Mouse (Mus musculus) brain, embryonic 14.5 days (tissue): Measurements from ENCODE around the gene Gna11.

ENCODE experiments used
- CTCF ChIP-seq: fragments of 200-500 bp; IDR thresholded peaks from 2 replicates; pipeline ENCODE4 v1.5.1; 2012; ENCODE audit warnings: inconsistent platforms, mild to moderate bottlenecking, moderate library complexity, borderline replicate concordance; ENCODE audit not compliant: insufficient read depth, insufficient read length; ENCODE audit errors: extremely low read depth
- POLR2A ChIP-seq: fragments of 200-500 bp; IDR thresholded peaks from 2 replicates; pipeline ENCODE4 v1.6.1; 2012; ENCODE audit warnings: mild to moderate bottlenecking, inconsistent platforms, borderline replicate concordance; ENCODE audit not compliant: poor library complexity, insufficient read depth, insufficient read length, severe bottlenecking; ENCODE audit errors: extremely low read depth

DNA sequence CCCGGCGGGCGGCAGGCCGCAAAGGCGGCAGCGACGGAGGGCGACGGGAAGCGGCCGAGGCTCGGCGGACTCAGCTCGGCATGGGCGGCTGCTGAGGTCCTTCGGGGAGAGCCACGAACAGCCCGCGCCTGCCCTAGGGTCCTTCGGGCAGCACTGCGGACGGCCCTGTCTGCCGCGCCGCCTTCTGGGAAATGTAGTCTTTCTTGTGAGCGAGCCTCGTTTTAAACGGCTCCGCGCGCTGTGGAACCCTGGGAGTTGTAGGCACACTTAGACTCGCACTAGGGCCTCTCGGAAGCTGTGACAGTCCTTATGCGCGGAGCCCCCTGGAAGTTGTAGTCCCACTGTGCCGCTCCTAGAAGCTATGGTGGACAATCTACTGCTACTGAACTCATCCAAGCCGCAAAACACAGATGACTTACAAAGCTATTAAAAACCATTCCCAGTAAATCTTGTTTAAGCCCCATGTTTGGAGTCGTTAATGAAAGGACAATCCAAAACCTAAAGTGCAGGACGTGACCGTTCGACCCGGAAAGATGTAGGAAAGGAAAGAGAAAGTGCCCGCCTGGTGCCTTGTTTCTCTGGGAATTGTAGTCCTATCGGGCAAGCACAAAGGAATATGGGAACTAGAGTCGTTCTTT is 48.6 kb downstream of the Gna11 start, which contains the start of gene Ncln:
- TF ChIP-seq CTCF: no peak
- TF ChIP-seq POLR2A: peak; percentile 73
